Mouse (Mus musculus) heart, postnatal 0 days (tissue): ENCODE data around the gene Ntm.

Experiments
- CTCF ChIP-seq: IDR thresholded peaks from 2 replicates; pipeline ENCODE4 v1.5.1; 2016; ENCODE audit warnings: antibody characterized with exemption, control low read depth, low read depth
- EP300 ChIP-seq: IDR thresholded peaks from 2 replicates; pipeline ENCODE4 v1.6.1; 2016; ENCODE audit warnings: antibody characterized with exemption, low read depth

- no peak for TF ChIP-seq CTCF
- TF ChIP-seq EP300, result no peak
Observed at GRCm38 (mm10) chr9:29473418-29473817, 489.5 kb downstream of the Ntm start.
